Mouse (Mus musculus) heart, postnatal 4 days (tissue): ENCODE results near the gene Bmp3. TPM values are rescaled to one million over a fixed set of nuclear protein-coding genes. Genes with fewer than 3 reads are reported as not detected.

Experiments used
- DNase-seq: peaks from one replicate; pipeline ENCODE4 v3.0.0; 2021
- total RNA-seq, 2 experiments: library from RNA; stranded (reverse); gene quantifications; 2 replicates each; pipeline ENCODE4 v1.2.3; 2021

Bmp3 gene
- under 1 TPM; 0.23 to 0.24 TPM for total RNA-seq

DNA sequence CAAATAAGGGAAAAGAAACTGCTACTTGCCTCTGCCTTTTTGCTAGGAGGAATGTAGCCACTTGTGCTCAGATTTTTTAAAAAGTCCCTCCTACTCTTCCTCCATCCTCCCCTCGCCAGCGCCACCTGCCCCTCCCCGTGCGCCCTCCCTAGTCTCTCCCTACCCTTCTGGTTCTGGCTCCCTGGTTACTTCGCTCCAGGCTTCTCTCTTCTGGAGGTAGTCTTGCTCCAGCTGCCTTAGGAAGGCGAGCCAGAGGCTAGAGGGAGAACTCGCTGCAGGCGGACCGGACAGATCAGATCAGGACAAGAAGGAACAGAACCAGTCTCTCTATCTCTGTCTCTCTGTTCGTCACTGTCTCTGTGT lies at the start of gene Bmp3:
Gene Bmp3, plus strand, starts transcription at position 152 of the 363 bp plus-strand sequence.
- no peak for DNase-seq

DNA sequence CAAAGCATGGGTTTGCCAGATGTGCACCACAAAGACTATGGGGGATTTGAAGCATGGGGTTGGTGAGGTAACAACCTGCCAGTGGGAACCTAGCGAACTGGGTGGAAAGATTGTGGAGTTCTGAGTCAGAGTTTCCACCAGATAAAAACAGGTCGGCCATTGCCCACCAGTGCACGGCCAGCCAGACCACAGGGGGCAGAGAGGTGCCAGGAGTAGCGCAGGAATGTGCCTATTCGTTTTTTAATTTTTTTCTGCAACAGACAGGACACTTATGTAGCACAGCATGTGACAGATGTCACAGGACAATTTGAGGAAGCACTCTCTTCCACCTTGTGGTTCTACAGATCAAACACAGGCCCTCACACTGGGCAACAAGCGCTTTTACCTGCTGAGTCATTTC lies 49.5 kb upstream of the Bmp3 start:
- no peak for DNase-seq

DNA sequence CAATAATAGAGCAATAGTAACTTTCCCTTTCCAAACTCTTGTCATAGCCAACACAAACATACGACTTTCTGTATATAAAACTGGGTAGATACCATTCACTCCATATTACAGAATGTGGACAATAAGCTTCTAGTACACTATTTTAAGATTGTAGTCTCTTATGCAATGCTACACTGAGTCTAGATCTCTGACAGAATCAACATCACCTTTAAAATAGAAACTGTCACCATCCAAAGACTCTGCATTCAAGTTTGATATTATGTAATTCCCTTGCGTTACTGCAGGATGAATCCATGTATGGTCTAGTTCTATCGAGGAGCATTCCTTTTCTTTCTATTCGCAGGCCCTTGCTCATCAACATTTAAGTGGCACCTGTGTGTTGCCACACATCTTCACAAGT lies 47.7 kb upstream of the Bmp3 start:
- DNase-seq, result no peak

DNA sequence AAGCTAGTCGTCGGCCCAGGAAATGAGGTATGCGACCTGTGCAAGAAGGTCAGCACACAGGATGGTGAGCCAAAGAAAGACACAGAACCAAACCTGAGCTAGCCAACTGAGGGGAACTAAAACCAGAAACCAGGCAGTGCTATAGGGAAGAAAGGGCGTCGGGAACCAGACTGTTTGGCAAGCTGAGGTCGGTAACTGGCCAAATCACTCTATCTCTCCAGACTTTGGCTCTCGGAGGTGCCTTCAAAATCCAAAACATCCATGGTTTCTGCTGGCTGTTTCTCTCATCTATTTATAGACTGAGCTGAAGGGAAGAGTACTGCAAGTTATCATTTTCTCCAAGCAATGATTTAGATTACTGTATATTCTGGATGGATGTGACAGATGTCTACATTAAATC lies 47.2 kb upstream of the Bmp3 start:
- DNase-seq, result peak; percentile 14

DNA sequence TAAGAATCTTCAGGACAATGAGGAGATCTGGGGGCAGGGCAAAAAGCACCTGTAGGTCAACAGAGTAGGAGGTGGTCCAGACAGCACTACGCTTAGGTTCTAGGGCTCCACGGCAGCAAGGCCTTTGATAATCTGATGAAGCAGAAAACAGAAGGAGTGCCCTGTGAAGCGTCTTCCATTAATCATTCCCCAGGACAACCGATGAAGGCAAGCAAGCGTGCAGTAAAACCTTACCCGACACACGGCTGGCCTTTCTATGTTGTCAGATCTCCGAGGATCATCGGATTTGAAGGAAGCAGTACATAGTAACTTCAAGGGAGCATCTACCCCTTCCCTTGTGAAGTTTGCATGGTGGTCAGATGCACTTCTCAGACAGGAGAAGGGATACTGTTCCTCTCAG lies 46.3 kb upstream of the Bmp3 start:
- no peak for DNase-seq

DNA sequence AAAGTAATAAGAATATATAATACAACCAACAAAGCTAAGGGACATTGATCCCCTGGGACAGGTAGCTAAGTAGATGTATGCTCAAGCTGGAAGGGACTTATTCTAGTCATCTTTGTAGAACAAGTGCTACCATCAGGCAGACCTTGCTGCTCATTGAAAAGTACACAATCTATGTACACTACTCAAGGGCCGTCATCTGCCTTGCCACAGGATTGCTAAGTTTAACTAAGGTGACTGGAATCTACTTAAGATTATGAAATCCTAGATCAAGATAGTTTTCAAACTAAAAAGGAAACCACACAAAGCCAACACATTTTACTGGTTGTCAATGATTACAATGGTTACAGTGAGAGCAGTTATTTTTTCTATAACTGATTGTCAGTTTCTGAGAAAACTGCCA lies 41.8 kb upstream of the Bmp3 start:
- DNase-seq, result no peak

DNA sequence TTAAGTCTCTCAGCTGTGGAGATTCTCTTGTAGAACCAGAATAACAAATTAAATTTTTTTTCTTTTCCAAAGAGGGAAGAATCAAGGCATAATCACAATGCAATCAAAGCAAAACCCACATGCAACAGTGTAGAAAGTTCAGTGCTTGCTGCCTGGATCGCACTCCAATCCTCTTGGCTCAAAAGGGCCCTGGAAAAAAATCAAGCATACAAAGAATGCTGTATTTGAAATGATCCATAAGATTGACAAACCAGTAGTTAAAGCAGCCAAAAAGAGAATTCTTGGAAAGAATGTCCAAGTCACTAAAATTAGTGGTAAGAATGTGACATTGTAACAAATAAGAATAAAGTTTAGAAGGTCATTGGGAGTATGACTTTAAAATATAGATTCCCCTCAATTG lies 38.9 kb upstream of the Bmp3 start:
- DNase-seq, result no peak

DNA sequence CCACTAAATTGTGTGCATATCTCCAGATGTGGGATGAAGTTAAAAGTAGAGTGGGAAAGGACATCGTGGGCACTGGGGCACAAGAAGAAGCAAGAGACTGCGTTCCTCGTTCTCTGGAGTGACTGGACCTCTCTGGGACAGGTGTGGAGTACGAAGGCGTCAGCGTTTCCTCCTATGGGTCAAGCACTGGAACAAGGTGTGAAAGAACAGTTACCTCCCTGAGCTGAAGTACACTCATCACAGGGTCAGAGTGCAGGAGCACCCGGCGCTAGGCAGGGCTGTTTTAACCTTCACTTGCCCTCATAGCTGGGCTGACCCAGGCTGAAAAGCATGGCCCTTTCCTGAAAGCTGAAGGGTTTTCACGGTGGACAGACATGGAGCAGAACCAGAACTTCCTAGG lies 20.5 kb upstream of the Bmp3 start:
- DNase-seq, result no peak

DNA sequence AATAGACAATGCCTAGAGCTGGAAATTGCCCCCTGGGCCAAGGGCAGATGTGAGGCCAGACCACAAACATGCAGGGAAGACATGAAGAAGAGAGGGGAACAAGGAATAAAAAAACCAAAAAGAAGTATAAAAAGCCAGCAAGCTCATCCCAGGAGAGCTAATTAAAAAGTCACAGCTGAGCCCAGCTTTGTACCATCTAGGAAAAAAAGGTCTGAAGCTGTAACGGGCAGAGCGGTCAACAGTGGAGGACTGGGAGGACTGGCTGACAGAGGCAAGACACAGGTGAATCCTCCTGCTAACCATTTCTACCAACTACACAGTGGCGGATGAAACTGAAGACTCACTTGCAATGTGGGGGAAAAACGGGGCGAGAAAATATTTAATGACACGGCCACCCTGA lies 19.9 kb upstream of the Bmp3 start:
- DNase-seq, result no peak

DNA sequence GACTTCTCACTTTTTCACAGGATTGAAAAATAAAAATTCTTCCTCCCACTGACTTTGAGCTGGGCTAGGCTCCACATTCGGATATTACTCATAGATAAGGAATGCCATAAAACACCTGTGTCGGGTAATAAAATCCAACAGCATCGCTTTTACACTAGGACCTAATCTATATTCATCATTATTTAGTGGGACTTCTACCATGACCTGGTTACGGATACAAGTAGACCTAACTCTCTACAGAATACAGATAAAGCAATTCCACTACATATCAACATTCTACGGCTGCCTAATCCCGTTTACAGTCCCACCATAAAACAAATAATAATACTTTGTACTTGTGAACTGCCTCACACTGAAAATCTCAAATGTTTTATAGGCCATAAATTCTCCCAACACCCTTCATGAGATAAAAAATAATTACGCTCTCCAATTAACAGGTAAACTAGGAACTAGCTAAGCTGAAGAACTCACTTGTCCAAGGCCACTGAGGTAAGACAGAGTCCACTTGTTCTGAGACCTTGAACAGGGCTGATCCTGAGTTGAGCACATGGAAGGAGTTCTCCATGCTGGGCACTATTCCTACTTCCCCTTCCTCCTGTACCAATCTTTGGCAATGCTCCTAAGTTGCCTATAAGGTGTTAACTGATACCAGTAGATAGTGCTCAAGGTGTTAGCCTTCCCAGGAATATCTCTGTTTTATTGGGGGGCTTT lies 11.5 kb upstream of the Bmp3 start:
- no peak for DNase-seq

DNA sequence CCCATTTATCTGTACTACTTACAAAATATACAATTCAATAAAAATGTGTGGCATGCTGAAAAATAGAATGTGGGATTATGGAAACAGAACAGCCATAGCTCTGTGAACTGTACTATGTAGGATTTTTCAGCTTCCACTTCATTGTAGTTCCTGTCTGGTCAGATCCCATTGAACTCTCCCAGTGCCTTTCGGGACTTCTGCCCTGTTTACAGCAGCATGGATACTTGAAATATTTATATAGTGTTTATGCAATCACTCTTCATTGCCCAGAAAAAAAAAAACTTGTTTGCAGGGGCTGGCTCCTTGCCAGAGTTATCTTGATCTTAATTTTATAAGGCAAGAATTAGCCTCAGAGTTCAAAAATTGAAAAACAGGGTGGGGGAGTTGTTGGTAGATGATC lies 9.6 kb upstream of the Bmp3 start:
- DNase-seq, result no peak

DNA sequence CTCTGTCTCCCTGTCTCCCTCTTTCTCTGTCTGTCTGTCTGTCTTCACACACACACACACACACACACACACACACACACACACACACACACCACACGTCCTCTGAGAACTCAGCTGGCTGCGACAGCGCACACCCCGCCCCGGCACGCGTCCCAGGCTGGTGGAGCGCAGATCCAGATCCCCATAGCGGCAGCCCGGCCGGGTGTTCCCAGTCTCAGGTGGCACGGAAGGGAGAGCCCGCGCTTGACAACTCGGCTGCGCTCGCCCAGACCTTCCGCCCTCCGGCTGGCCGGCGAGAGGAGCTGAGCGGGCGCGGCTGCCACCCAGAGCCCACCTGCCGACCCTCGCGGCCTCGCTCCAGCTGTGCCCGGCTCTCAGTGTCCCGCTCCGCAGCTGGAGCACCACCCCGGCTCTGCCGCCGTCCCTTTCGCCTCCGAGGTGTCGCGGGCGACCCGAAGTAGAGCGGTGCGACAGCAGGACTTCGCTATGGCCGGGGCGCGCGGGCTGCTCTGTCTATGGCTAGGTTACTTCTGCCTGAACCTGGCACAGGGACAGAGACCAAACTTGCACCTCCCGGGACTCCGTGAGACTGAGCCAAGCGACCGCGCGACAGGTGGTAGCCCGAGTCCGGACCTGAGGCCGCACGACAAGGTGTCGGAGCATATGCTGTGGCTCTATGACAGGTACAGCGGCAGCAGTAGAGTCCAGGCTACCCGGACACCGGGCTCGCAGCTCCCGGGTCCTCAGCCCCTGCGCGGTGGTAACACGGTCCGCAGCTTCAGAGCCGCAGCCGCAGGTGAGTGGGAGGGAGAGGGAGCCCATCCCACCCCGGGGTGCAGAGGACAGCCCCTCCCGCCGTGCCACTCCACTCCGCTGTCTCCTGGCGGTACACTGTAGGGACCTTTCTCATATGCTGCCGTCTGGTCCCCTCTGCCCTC lies 681 bp downstream of the Bmp3 start:
- peak; percentile 37 for DNase-seq

DNA sequence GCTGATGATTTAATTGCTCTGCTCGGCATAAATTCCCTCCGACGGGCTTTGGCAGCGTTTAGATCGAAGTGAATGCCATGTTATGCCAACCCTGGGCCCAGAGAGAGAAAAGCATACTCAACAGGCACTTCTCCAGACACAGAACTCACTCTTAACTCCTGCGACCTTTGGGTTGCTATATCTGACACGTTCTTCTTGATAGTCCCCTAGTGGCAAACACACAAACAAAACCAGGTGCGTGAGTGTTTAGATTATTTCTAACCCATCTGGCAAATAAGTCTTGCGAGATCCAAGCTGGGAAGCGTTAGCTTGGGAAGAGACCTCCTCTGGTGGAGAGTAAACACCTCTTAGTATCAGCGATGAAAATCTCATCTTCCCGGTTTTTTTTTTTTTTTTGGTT lies 1.5 kb downstream of the Bmp3 start:
- no peak for DNase-seq

DNA sequence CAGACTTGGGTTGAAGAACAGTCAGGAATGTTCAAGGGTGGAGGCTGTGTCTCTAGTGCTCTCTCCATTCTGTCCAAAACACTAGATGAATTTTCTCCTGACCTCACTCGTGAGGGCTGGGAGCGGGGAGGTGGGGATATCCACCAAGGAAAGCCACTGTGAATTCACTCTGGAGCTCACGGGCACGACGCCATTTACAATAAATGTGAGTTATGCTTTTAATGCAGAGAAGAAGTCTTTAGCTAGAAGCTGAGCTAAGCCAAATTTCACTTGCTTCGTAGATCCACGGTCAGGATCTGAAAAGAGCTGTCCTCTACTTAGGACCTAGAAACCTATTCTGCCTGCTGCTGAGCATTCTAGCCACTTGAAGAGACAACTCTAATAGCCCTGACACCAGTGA lies 2.1 kb downstream of the Bmp3 start:
- DNase-seq, result no peak

DNA sequence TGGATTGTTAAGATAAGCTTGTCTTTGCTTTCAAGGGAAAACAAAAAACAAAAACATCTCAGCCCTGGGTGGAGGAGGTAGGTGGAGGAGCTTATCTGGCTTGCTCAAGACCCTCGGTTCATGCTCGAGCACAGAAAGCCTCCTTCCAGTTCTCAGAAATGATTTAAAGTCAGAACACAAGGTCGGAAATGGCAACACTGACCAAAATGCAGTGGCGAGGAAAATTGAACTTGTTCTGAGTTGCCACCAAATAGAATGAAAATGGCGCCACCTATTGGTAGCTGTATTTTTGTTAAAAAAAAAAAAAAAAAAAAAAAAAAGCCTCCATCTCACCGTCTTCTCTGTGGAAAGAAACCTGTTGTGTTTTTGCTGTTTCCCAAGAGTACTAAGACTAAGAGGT lies 9.7 kb downstream of the Bmp3 start:
- peak; percentile 23 for DNase-seq

DNA sequence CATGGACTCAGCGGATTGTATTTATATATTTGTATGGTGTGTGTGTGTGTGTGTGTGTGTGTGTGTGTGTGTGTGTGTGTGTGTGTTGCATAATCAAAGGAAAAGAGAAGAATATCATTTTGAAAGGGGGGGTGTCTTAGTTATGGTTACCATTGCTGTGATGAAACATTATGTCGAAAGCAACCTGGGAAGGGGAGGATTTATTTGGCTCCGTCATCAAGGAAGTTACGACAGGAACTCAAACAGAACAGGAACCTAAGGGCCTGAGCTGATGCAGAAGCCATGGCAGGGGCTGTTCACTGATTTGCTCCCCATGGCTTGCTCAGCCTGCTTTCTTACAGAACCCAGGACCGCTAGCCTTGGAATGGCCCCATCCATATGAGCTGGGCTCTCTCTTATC lies 10.9 kb downstream of the Bmp3 start:
- DNase-seq, result no peak

DNA sequence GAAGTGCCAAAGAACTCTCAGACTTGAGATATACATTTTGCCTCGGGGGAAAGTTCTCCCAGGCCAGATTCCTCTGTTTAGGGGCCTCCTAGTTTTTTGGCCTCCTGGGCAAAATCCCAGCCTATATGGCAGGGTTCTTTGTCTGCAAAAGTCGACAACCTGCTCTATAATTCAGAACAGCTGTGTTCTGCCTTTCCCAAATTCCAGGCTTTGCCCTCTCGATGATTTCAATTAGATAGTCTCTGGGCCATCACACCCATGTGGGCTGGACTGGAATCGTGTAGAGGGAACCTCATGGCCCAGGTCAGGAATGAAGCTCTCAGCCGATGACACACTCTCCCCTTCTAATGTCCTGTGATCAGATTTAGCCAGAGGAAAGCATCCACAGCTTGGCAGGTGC lies 21.8 kb downstream of the Bmp3 start:
- DNase-seq, result no peak

DNA sequence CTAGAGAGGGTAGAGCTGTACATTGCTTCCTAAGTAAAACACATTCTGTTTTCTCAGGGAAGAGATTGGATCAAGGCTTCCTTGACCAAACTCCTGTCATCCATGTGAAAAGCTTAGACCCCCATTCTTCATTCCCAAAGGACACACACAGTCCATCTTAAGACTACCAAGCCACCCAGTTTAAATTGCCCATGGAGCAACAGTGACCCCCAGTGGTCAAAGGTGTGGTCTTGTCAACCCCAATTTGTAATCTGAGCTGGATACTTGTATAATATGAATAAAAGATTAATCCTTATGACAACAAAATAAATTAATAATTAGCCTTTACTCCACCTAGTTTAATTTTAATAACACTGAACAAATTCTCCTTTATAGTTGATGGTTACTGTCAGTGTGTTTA lies 24.7 kb downstream of the Bmp3 start:
- DNase-seq, result peak; percentile 66

DNA sequence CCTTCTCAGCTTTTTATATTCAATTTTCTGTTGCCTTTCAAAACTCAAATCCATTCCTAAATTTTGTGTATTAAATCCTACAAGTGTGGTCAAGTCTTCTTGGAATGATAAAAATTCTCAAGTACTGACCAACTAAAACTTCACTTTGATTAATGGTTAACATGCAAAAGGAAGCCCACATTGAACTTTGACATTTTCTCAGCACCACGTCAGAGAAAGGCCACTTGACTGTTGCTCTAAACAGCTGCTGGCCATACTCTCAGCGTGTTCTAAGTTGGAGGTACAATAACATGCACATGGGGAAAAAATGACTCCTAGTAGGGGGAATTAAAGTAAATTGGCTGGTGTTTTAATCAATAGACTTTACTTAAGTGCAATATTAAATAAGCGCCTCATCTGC lies 27.9 kb downstream of the Bmp3 start:
- DNase-seq, result no peak

DNA sequence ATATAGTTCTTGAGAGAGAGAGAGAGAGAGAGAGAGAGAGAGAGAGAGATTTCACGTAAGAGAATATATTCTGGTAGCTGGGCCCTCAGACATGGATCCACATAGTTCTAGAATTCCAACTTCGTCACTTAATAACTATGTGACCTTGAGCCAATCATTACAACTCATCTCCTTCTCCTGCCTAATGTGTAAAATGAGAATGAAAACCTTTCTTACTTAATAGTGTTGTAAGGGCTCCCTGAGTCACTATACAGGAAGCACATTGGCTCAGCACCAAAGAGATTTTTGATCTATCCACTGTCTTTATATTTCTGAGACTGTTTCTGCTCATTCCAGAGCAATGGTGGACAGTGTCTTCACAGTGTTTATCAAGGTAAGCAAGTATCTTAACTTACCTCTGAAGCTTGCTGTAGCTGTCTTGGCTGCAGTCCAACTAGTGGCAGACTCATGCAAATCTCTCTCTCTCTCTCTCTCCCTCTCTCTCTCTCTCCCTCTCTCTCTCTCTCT lies 36.4 kb downstream of the Bmp3 start:
- no peak for DNase-seq

DNA sequence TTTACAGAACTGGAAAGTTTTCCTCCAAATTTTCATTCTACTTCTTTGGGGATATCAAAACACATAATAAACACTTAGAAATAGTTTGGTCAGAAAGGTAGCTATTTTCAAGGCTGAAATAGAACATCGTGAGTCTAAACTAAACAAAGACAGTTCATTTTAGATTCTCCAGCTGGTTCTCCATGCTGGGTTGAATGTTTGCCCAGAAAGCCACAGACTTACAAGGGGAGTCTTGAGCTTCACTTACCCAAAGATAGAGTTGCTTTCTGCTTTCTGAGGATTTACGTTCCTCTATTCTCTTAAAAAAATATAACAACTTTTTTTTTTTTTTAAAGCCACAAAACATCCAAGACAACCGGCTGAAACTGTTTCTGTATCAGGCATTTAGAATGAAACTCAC lies 40.1 kb downstream of the Bmp3 start:
- no peak for DNase-seq

DNA sequence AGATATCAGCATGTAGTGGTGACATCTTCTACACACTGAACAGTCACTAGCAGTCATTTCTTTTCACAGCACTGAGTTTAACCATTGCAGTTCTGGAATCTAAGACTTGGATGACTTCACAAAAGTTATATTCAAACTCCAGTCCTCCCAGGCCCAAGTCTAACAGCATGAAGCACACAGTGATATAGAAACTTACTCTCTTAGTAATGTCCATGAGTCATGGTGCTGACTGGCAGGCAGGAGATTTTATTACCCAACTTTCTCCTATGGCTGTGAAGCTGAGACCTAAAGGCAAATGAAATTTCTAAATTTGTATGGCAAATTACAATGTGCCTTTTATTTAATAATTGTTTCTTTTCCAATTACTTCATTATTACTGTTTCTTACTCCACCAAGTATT lies 43.7 kb downstream of the Bmp3 start:
- DNase-seq, result no peak

DNA sequence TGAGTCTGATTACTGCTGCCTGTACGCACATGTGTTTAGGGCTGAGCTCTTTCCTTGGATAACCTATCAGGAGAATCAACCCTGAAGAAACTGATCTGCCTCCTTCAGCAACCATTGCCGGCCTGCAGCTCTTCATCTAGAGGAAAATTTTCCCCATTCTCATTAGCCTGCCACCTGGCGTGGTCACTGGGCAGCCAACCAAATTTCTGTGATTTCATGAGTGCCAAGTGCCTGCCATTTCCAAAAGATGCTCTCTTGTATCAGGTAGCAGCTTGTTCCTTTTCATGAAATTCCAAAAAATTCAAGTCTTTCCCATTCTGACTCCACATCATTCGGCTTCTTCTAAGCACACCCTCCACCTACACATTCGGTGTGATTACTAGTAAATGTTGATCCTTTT lies 46.7 kb downstream of the Bmp3 start:
- DNase-seq, result no peak

DNA sequence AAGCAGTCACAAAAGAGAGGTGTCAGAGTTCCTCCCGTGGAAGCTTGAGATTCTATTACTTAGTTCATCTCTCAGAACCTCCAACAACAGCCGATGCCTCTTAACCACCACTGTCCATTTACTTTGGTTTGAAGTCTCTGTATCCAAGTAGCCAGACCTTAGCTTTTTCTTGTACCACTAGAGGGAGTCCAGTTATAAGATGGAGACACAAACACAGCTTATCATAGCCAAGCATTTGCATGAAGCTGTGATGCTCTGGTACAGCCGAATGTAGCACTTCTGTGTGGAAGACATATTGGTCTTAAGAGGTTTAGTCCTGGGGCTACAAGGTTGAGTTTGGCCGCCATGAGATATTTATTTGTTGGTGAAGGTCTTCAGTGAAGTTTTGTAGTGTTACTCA lies 48.1 kb downstream of the Bmp3 start:
- DNase-seq, result no peak
